Mouse (Mus musculus) liver, embryonic 12.5 days (tissue): Measurements from ENCODE around the gene Rplp2. TPM values are rescaled to one million over a fixed set of nuclear protein-coding genes. Genes with fewer than 3 reads are reported as not detected.
"Not testable (repeated sequence)": the region's sequence is repeated elsewhere in the genome, so short reads cannot be mapped to it uniquely, and the experiment has no call there.

Experiments used
- ATAC-seq: fragments of 200-750 bp; cut with Nextera tagmentation; 2 replicates; pipeline ENCODE4 v1.8.0; 2017; ENCODE audit warnings: moderate number of reproducible peaks, mild to moderate bottlenecking, moderate library complexity
- H3K27ac ChIP-seq: fragments of 300-500 bp; sonication (generic); 2 replicates; pipeline ENCODE4 v1.5.1; 2016; ENCODE audit warnings: mild to moderate bottlenecking
- H3K27me3 ChIP-seq: fragments of 300-500 bp; sonication (generic); replicated peaks from 2 replicates; pipeline ENCODE4 v1.6.1; 2016; ENCODE audit warnings: mild to moderate bottlenecking, moderate library complexity
- H3K36me3 ChIP-seq: fragments of 300-500 bp; sonication (generic); 2 replicates; pipeline ENCODE4 v1.6.1; 2016; ENCODE audit warnings: mild to moderate bottlenecking, moderate library complexity
- H3K4me1 ChIP-seq: fragments of 300-500 bp; sonication (generic); 2 replicates; pipeline ENCODE4 v1.6.1; 2016
- H3K4me2 ChIP-seq: fragments of 300-500 bp; sonication (generic); 2 replicates; pipeline ENCODE4 v1.6.1; 2016; ENCODE audit warnings: mild to moderate bottlenecking, moderate library complexity
- H3K4me3 ChIP-seq: fragments of 300-500 bp; sonication (generic); 2 replicates; pipeline ENCODE4 v1.5.1; 2016; ENCODE audit warnings: mild to moderate bottlenecking, moderate library complexity
- H3K9ac ChIP-seq: fragments of 300-500 bp; sonication (generic); 2 replicates; pipeline ENCODE4 v1.6.1; 2016; ENCODE audit warnings: mild to moderate bottlenecking, moderate library complexity
- H3K9me3 ChIP-seq: fragments of 300-500 bp; sonication (generic); replicated peaks from 2 replicates; pipeline ENCODE4 v1.6.1; 2016; ENCODE audit warnings: mild to moderate bottlenecking, moderate library complexity
- WGBS: fragments of 180-500 bp; shearing (Covaris S2); methylation state at CpG from one replicate; pipeline ENCODE4 v1.1.7; 2016; ENCODE audit not compliant: insufficient replicate concordance; 5-methylcytosine and 5-hydroxymethylcytosine counted together
- polyA plus RNA-seq: library from polyadenylated mRNA; unstranded; fragments of >200 nt; fragmentation: Nextera tagmentation; extraction: Ambion mirVana; gene quantifications from 2 replicates; pipeline ENCODE4 v1.2.1, GENCODE M21; 2016

The Rplp2 gene
- polyA plus RNA-seq: 1,288 and 1,344 TPM in 2 replicates

GRCm38 (mm10) chr7:141447110-141447991 lies at the start of gene Rplp2:
TSS of gene Rplp2 (plus strand) at chr7:141447370.
- peak within 1 kb of the TSS; percentile 90 for H3K27ac ChIP-seq
- H3K9me3 ChIP-seq: no peaks in the 10 kb centered on the region
- peak within 1 kb of the TSS; percentile 95 for H3K9ac ChIP-seq
- peaks cover 76% of the 10 kb centered on the region for H3K4me1 ChIP-seq
- H3K4me3 ChIP-seq: peak within 1 kb of the TSS; percentile 90
- H3K27me3 ChIP-seq: no peaks in the 10 kb centered on the region
- peaks cover 49% of the 10 kb centered on the region for H3K36me3 ChIP-seq
- under 1% methylated on average over 63 of the region's 63 CpGs for WGBS
- peak; percentile 85 for ATAC-seq
- peak within 1 kb of the TSS; percentile 71 for H3K4me2 ChIP-seq

- Histone ChIP-seq H3K9me3 (no peaks in the 10 kb centered on the region), H3K27me3 (no peaks in the 10 kb centered on the region), H3K9ac (no peak overlapping the region), H3K4me1 (no peaks in the 10 kb centered on the region), H3K4me2 (no peak overlapping the region), H3K4me3 (no peak overlapping the region), H3K27ac (no peak overlapping the region), H3K36me3 (peaks cover 80% of the 10 kb centered on the region)
- WGBS: 43% methylated on average over 5 of the region's 5 CpGs
- ATAC-seq: peak; percentile 70
Measured at GRCm38 (mm10) chr7:141403305-141403704, 43.9 kb upstream of the Rplp2 start.

- peaks cover 80% of the 10 kb centered on the region for H3K36me3 ChIP-seq
- 74% methylated on average over 4 of the region's 4 CpGs for WGBS
- no peak overlapping the region for H3K9ac ChIP-seq
- no peak overlapping the region for H3K4me3 ChIP-seq
- H3K27ac ChIP-seq: no peak overlapping the region
- peaks cover 5% of the 10 kb centered on the region for H3K4me1 ChIP-seq
- ATAC-seq: no peak
- no peaks in the 10 kb centered on the region for H3K9me3 ChIP-seq
- H3K4me2 ChIP-seq: no peak overlapping the region
- H3K27me3 ChIP-seq: no peaks in the 10 kb centered on the region
Measured at GRCm38 (mm10) chr7:141405466-141405865, 41.7 kb upstream of the Rplp2 start.

- not testable (repeated sequence) for ATAC-seq, H3K9me3 ChIP-seq, H3K4me2 ChIP-seq, H3K4me1 ChIP-seq, H3K27me3 ChIP-seq, H3K4me3 ChIP-seq, H3K9ac ChIP-seq, H3K27ac ChIP-seq
- peaks cover 68% of the 10 kb centered on the region for H3K36me3 ChIP-seq
- WGBS: 87% methylated on average over 7 of the region's 7 CpGs
Measured at GRCm38 (mm10) chr7:141407670-141408069, 39.5 kb upstream of the Rplp2 start.

- Histone ChIP-seq H3K9ac (no peak overlapping the region), H3K4me3 (no peak overlapping the region), H3K4me1 (peaks cover 16% of the 10 kb centered on the region), H3K4me2 (peak overlapping the region; percentile 27; the same call in 1 of the 2 replicates), H3K36me3 (peaks cover 56% of the 10 kb centered on the region), H3K27me3 (no peaks in the 10 kb centered on the region), H3K9me3 (no peaks in the 10 kb centered on the region), H3K27ac (no peak overlapping the region)
- peak; percentile 66 for ATAC-seq
- WGBS: 22% methylated on average over 11 of the region's 11 CpGs
Measured at GRCm38 (mm10) chr7:141408833-141409232, 38.3 kb upstream of the Rplp2 start.

GRCm38 (mm10) chr7:141410631-141411030 lies 36.5 kb upstream of the Rplp2 start:
- Histone ChIP-seq H3K4me2 (no peak overlapping the region), H3K9me3 (no peaks in the 10 kb centered on the region), H3K4me3 (no peak overlapping the region), H3K9ac (no peak overlapping the region), H3K36me3 (peaks cover 46% of the 10 kb centered on the region), H3K27me3 (no peaks in the 10 kb centered on the region), H3K27ac (0 out of 2 replicates have a peak overlapping the region, but pooled peaks have one; percentile 17), H3K4me1 (peaks cover 24% of the 10 kb centered on the region)
- ATAC-seq: no peak
- 81% methylated on average over 8 of the region's 8 CpGs for WGBS

GRCm38 (mm10) chr7:141411667-141412066 lies 35.5 kb upstream of the Rplp2 start:
- H3K9ac ChIP-seq: no peak overlapping the region
- H3K4me3 ChIP-seq: no peak overlapping the region
- H3K27me3 ChIP-seq: no peaks in the 10 kb centered on the region
- H3K4me2 ChIP-seq: no peak overlapping the region
- peaks cover 24% of the 10 kb centered on the region for H3K4me1 ChIP-seq
- H3K27ac ChIP-seq: no peak overlapping the region
- WGBS: 78% methylated on average over 1 of the region's 1 CpGs
- H3K9me3 ChIP-seq: no peaks in the 10 kb centered on the region
- no peak for ATAC-seq
- peaks cover 42% of the 10 kb centered on the region for H3K36me3 ChIP-seq

- peak; percentile 4; the same call in 1 of the 2 replicates for ATAC-seq
- 4% methylated on average over 16 of the region's 16 CpGs for WGBS
- H3K4me3 ChIP-seq: peak overlapping the region; percentile 71
Measured at GRCm38 (mm10) chr7:141413331-141413730, 33.8 kb upstream of the Rplp2 start.

GRCm38 (mm10) chr7:141413809-141414584 lies 33.2 kb upstream of the Rplp2 start, which contains the start of gene Gatd1:
TSS of gene Gatd1 (minus strand) at chr7:141414136.
- Histone ChIP-seq H3K27me3 (0 out of 2 replicates have a peak, but pooled peaks cover 5% of the 10 kb centered on the region), H3K27ac (peak within 1 kb of the TSS; percentile 85), H3K4me3 (peak within 1 kb of the TSS; percentile 71), H3K4me1 (peaks cover 28% of the 10 kb centered on the region), H3K9ac (peak within 1 kb of the TSS; percentile 87), H3K36me3 (peaks cover 24% of the 10 kb centered on the region), H3K4me2 (peak within 1 kb of the TSS; percentile 91), H3K9me3 (no peaks in the 10 kb centered on the region)
- under 1% methylated on average over 56 of the region's 56 CpGs for WGBS
- ATAC-seq: peak; percentile 93

More at GRCm38 (mm10) chr7:141413331-141413730, 33.8 kb upstream of the Rplp2 start:
- Histone ChIP-seq H3K4me2 (peak overlapping the region; percentile 91), H3K27me3 (no peaks in the 10 kb centered on the region), H3K9me3 (no peaks in the 10 kb centered on the region), H3K9ac (peak overlapping the region; percentile 87), H3K36me3 (peaks cover 31% of the 10 kb centered on the region), H3K4me1 (peaks cover 24% of the 10 kb centered on the region), H3K27ac (peak overlapping the region; percentile 85)

- H3K9ac ChIP-seq: no peak overlapping the region
Measured at GRCm38 (mm10) chr7:141416144-141416841, 30.9 kb upstream of the Rplp2 start.

More at GRCm38 (mm10) chr7:141416144-141416841, 30.9 kb upstream of the Rplp2 start:
- WGBS: 69% methylated on average over 6 of the region's 6 CpGs
- peaks cover 26% of the 10 kb centered on the region for H3K4me1 ChIP-seq
- no peak overlapping the region for H3K4me3 ChIP-seq
- peaks cover 1% of the 10 kb centered on the region; the same call in 1 of the 2 replicates for H3K36me3 ChIP-seq
- ATAC-seq: no peak
- no peak overlapping the region for H3K4me2 ChIP-seq
- no peaks in the 10 kb centered on the region for H3K9me3 ChIP-seq
- peaks cover 5% of the 10 kb centered on the region; the same call in 1 of the 2 replicates for H3K27me3 ChIP-seq
- H3K27ac ChIP-seq: no peak overlapping the region
